Mouse (Mus musculus) ovary, postnatal 14 days (tissue): ENCODE measurements around the gene Glis1.
"Not testable (repeated sequence)": the region's sequence is repeated elsewhere in the genome, so short reads cannot be mapped to it uniquely, and the experiment has no call there.

ENCODE experiments used
- DNase-seq: peaks from one replicate; pipeline ENCODE4 v3.0.0; 2022; ENCODE audit warnings: low spot score

Gene Glis1

GRCm38 (mm10) chr4:107580883-107581282, 146.5 kb downstream of the Glis1 start:
- DNase-seq = no peak

GRCm38 (mm10) chr4:107586391-107586790, 152.0 kb downstream of the Glis1 start:
- DNase-seq = no peak

GRCm38 (mm10) chr4:107588637-107589036, 154.2 kb downstream of the Glis1 start:
- DNase-seq = no peak

GRCm38 (mm10) chr4:107589046-107589445, 154.7 kb downstream of the Glis1 start:
- no peak for DNase-seq

- no peak for DNase-seq
These were observed 156.6 kb downstream of the Glis1 start for GRCm38 (mm10) chr4:107590805-107591534.

- no peak for DNase-seq
These were observed 159.0 kb downstream of the Glis1 start for GRCm38 (mm10) chr4:107593426-107593825.

- DNase-seq = no peak
These were observed 163.0 kb downstream of the Glis1 start for GRCm38 (mm10) chr4:107597226-107597897.

- DNase-seq = no peak
These were observed 163.6 kb downstream of the Glis1 start for GRCm38 (mm10) chr4:107597898-107598580.

GRCm38 (mm10) chr4:107598581-107598958, 164.2 kb downstream of the Glis1 start:
- not testable (repeated sequence) for DNase-seq

GRCm38 (mm10) chr4:107602284-107602683, 167.9 kb downstream of the Glis1 start:
- DNase-seq = no peak

- no peak for DNase-seq
These were observed 168.4 kb downstream of the Glis1 start for GRCm38 (mm10) chr4:107602787-107603186.

GRCm38 (mm10) chr4:107603208-107603607, 168.8 kb downstream of the Glis1 start:
- no peak for DNase-seq

GRCm38 (mm10) chr4:107605964-107606602, 171.7 kb downstream of the Glis1 start:
- no peak for DNase-seq

- DNase-seq = no peak
These were observed 175.4 kb downstream of the Glis1 start for GRCm38 (mm10) chr4:107609775-107610174.

- DNase-seq = no peak
These were observed 177.7 kb downstream of the Glis1 start for GRCm38 (mm10) chr4:107611888-107612650.

- no peak for DNase-seq
These were observed 183.3 kb downstream of the Glis1 start for GRCm38 (mm10) chr4:107617596-107618230.

- DNase-seq = no peak
These were observed 185.1 kb downstream of the Glis1 start for GRCm38 (mm10) chr4:107619487-107619886.

GRCm38 (mm10) chr4:107621366-107621765, 187.0 kb downstream of the Glis1 start:
- DNase-seq = no peak

- no peak for DNase-seq
These were observed 187.9 kb downstream of the Glis1 start for GRCm38 (mm10) chr4:107622296-107622695.

- DNase-seq = no peak
These were observed 189.5 kb downstream of the Glis1 start for GRCm38 (mm10) chr4:107623916-107624315.

GRCm38 (mm10) chr4:107624951-107625350, 190.6 kb downstream of the Glis1 start:
- no peak for DNase-seq
